Mouse (Mus musculus): ENCODE data around the gene Cspg5. TPM values are rescaled to one million over a fixed set of nuclear protein-coding genes. Genes with fewer than 3 reads are reported as not detected.

Gene Cspg5
- polyA plus RNA-seq, 1 experiment from 2014 or later = 0.76 TPM

- 80% methylated on average over 16 of the region's 16 CpGs for WGBS
- H3K27ac ChIP-seq = 0 out of 2 replicates have a peak overlapping the region, but pooled peaks have one; percentile 18
- no peak overlapping the region for H3K4me2 ChIP-seq
- H3K36me3 ChIP-seq = peaks cover 97% of the 10 kb centered on the region
- ATAC-seq (ENCODE audit: insufficient number of reproducible peaks, insufficient read depth, low FRiP score, low TSS enrichment, low read depth) = peak; percentile 33; the same call in 1 of the 2 replicates
- no peak overlapping the region for H3K9ac ChIP-seq (replicated peaks)
- H3K4me1 ChIP-seq (replicated peaks) = 0 out of 2 replicates have a peak, but pooled peaks cover 5% of the 10 kb centered on the region
- H3K27me3 ChIP-seq = no peaks in the 10 kb centered on the region
- H3K4me3 ChIP-seq (replicated peaks) = no peak overlapping the region
- H3K9me3 ChIP-seq = no peaks in the 10 kb centered on the region
These were observed 13.1 kb upstream of the Cspg5 start for GRCm38 (mm10) chr9:110230395-110231071.

GRCm38 (mm10) chr9:110234962-110235361 is 8.6 kb upstream of the Cspg5 start:
- Histone ChIP-seq H3K36me3 (peaks cover 97% of the 10 kb centered on the region), H3K4me3 (replicated peaks) (no peak overlapping the region), H3K27me3 (no peaks in the 10 kb centered on the region), H3K27ac (no peak overlapping the region), H3K9me3 (no peaks in the 10 kb centered on the region), H3K4me1 (replicated peaks) (0 out of 2 replicates have a peak, but pooled peaks cover 5% of the 10 kb centered on the region), H3K4me2 (no peak overlapping the region), H3K9ac (replicated peaks) (no peak overlapping the region)
- 96% methylated on average over 6 of the region's 6 CpGs for WGBS
- ATAC-seq (ENCODE audit: insufficient number of reproducible peaks, insufficient read depth, low FRiP score, low TSS enrichment, low read depth) = no peak

- H3K36me3 ChIP-seq = peaks cover 24% of the 10 kb centered on the region
- H3K9ac ChIP-seq (replicated peaks) = no peak overlapping the region; the same call in 1 of the 2 replicates
- H3K27me3 ChIP-seq = peaks cover 57% of the 10 kb centered on the region
- no peaks in the 10 kb centered on the region for H3K9me3 ChIP-seq
- H3K4me2 ChIP-seq = peak overlapping the region; percentile 100
- no peak overlapping the region for H3K27ac ChIP-seq
- peaks cover 18% of the 10 kb centered on the region for H3K4me1 ChIP-seq (replicated peaks)
- WGBS = 26% methylated on average over 7 of the region's 7 CpGs
- H3K4me3 ChIP-seq (replicated peaks) = peak overlapping the region; percentile 65
- ATAC-seq (ENCODE audit: insufficient number of reproducible peaks, insufficient read depth, low FRiP score, low TSS enrichment, low read depth) = 0 out of 2 replicates have a peak, but pooled peaks have one; percentile 23
These were observed 945 bp downstream of the Cspg5 start for GRCm38 (mm10) chr9:110244567-110244888.

DNA sequence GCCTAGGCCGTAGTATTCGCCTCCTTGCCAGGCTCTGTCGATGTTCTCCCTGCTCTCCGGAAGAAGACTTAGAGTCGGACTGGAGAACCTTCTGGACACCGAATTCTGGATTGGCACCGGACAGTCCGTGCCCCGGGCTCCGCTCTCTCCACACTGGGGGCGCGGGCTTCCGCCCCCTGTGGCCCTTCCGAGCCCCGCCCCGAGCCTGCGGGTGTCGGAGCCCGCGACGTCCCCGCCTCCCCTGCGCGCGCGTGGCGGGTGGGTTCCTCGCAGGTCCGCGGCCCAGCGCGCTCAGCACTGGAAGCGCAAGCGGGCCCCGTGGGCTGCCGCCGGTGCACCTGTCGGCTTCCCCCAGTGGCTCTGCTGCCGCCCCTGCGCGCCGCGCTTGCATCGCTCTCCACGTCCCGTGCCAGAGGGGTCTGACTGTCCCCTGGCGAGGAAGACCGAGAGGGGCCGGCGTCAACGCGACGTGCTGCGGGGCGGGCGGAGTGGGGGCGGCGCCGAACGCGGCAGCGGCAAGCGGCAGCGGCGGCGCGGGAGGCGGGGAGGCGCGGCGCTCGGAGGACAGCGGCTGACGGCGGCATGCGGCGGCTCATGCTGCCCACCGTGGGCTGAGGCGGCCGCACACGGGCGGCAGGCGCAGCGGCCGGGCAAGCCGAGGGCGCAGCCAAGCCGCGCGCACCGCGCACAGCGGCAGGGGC is 1.5 kb downstream of the Cspg5 start:
- no peak overlapping the region for H3K27ac ChIP-seq
- peaks cover 20% of the 10 kb centered on the region for H3K36me3 ChIP-seq
- H3K4me1 ChIP-seq (replicated peaks) = peaks cover 23% of the 10 kb centered on the region
- no peaks in the 10 kb centered on the region for H3K9me3 ChIP-seq
- H3K4me2 ChIP-seq = peak overlapping the region; percentile 100
- H3K9ac ChIP-seq (replicated peaks) = peak overlapping the region; percentile 60
- 2% methylated on average over 93 of the region's 93 CpGs for WGBS
- H3K27me3 ChIP-seq = peaks cover 61% of the 10 kb centered on the region
- peak overlapping the region; percentile 65 for H3K4me3 ChIP-seq (replicated peaks)
- ATAC-seq (ENCODE audit: insufficient number of reproducible peaks, insufficient read depth, low FRiP score, low TSS enrichment, low read depth) = peak; percentile 9; the same call in 1 of the 2 replicates

- Histone ChIP-seq H3K27me3 (peaks cover 61% of the 10 kb centered on the region), H3K4me1 (replicated peaks) (peaks cover 26% of the 10 kb centered on the region), H3K4me3 (replicated peaks) (peak overlapping the region; percentile 65), H3K9me3 (no peaks in the 10 kb centered on the region), H3K36me3 (peaks cover 14% of the 10 kb centered on the region; the same call in 1 of the 2 replicates), H3K4me2 (peak overlapping the region; percentile 100), H3K9ac (replicated peaks) (peak overlapping the region; percentile 60), H3K27ac (no peak overlapping the region)
- peak; percentile 63 for ATAC-seq (ENCODE audit: insufficient number of reproducible peaks, insufficient read depth, low FRiP score, low TSS enrichment, low read depth)
- 1% methylated on average over 39 of the region's 40 CpGs for WGBS
These were observed 2.2 kb downstream of the Cspg5 start for GRCm38 (mm10) chr9:110245590-110246320.

- Histone ChIP-seq H3K27ac (no peak overlapping the region), H3K4me2 (peak overlapping the region; percentile 100), H3K27me3 (peaks cover 61% of the 10 kb centered on the region), H3K36me3 (peaks cover 9% of the 10 kb centered on the region; the same call in 1 of the 2 replicates), H3K4me3 (replicated peaks) (peak overlapping the region; percentile 65), H3K9me3 (no peaks in the 10 kb centered on the region), H3K9ac (replicated peaks) (0 out of 2 replicates have a peak overlapping the region, but pooled peaks have one; percentile 12), H3K4me1 (replicated peaks) (peaks cover 26% of the 10 kb centered on the region)
- WGBS = 45% methylated on average over 13 of the region's 13 CpGs
- ATAC-seq (ENCODE audit: insufficient number of reproducible peaks, insufficient read depth, low FRiP score, low TSS enrichment, low read depth) = peak; percentile 29; the same call in 1 of the 2 replicates
These were observed 2.7 kb downstream of the Cspg5 start for GRCm38 (mm10) chr9:110246321-110246640.

GRCm38 (mm10) chr9:110247049-110247448 is 3.5 kb downstream of the Cspg5 start:
- H3K4me2 ChIP-seq = no peak overlapping the region
- H3K36me3 ChIP-seq = peaks cover 1% of the 10 kb centered on the region; the same call in 1 of the 2 replicates
- 90% methylated on average over 10 of the region's 10 CpGs for WGBS
- peaks cover 26% of the 10 kb centered on the region for H3K4me1 ChIP-seq (replicated peaks)
- no peak overlapping the region for H3K27ac ChIP-seq
- peaks cover 57% of the 10 kb centered on the region for H3K27me3 ChIP-seq
- ATAC-seq (ENCODE audit: insufficient number of reproducible peaks, insufficient read depth, low FRiP score, low TSS enrichment, low read depth) = no peak
- no peaks in the 10 kb centered on the region for H3K9me3 ChIP-seq
- no peak overlapping the region for H3K9ac ChIP-seq (replicated peaks)
- H3K4me3 ChIP-seq (replicated peaks) = no peak overlapping the region

GRCm38 (mm10) chr9:110248861-110249260 is 5.3 kb downstream of the Cspg5 start:
- Histone ChIP-seq H3K9me3 (no peaks in the 10 kb centered on the region), H3K27ac (no peak overlapping the region), H3K4me1 (replicated peaks) (peaks cover 26% of the 10 kb centered on the region), H3K36me3 (no peaks in the 10 kb centered on the region), H3K27me3 (peaks cover 39% of the 10 kb centered on the region), H3K4me2 (no peak overlapping the region), H3K4me3 (replicated peaks) (no peak overlapping the region), H3K9ac (replicated peaks) (no peak overlapping the region)
- ATAC-seq (ENCODE audit: insufficient number of reproducible peaks, insufficient read depth, low FRiP score, low TSS enrichment, low read depth) = no peak
- 74% methylated on average over 2 of the region's 2 CpGs for WGBS

- Histone ChIP-seq H3K27me3 (peaks cover 28% of the 10 kb centered on the region), H3K36me3 (no peaks in the 10 kb centered on the region), H3K27ac (peak overlapping the region; percentile 56; the same call in 1 of the 2 replicates), H3K4me1 (replicated peaks) (peaks cover 24% of the 10 kb centered on the region), H3K9ac (replicated peaks) (0 out of 2 replicates have a peak overlapping the region, but pooled peaks have one; percentile 23), H3K9me3 (no peaks in the 10 kb centered on the region), H3K4me2 (0 out of 2 replicates have a peak overlapping the region, but pooled peaks have one; percentile 4), H3K4me3 (replicated peaks) (no peak overlapping the region)
- 29% methylated on average over 11 of the region's 11 CpGs for WGBS
- ATAC-seq (ENCODE audit: insufficient number of reproducible peaks, insufficient read depth, low FRiP score, low TSS enrichment, low read depth) = no peak
These were observed 6.4 kb downstream of the Cspg5 start for GRCm38 (mm10) chr9:110249823-110250543.

- H3K9ac ChIP-seq (replicated peaks) = no peak overlapping the region
- no peak overlapping the region for H3K4me2 ChIP-seq
- no peak for ATAC-seq (ENCODE audit: insufficient number of reproducible peaks, insufficient read depth, low FRiP score, low TSS enrichment, low read depth)
- H3K36me3 ChIP-seq = no peaks in the 10 kb centered on the region
- no peaks in the 10 kb centered on the region for H3K9me3 ChIP-seq
- H3K27me3 ChIP-seq = peaks cover 20% of the 10 kb centered on the region
- H3K27ac ChIP-seq = no peak overlapping the region
- 91% methylated on average over 14 of the region's 14 CpGs for WGBS
- H3K4me3 ChIP-seq (replicated peaks) = no peak overlapping the region
- peaks cover 16% of the 10 kb centered on the region for H3K4me1 ChIP-seq (replicated peaks)
These were observed 7.2 kb downstream of the Cspg5 start for GRCm38 (mm10) chr9:110250776-110251175.

Data from limb, embryonic 12.5 days (tissue).